ENCODE assay signal across 29 mouse cellular contexts in genomic region chr17:66764435-66764834, GRCm38 (mm10).
"Had no signal": no experiment of that assay in that cellular context is flagged by ENCODE, and none has a peak within 500 bp of the region (broad histone marks: within the 10 kb centered on the region; RNA-seq: fewer than 3 reads in every experiment).

No protein-coding gene starts in this region.

- H3K4me2 ChIP-seq: heart, embryonic 12.5 days; hindbrain, embryonic 12.5 days; hindbrain, embryonic 14.5 days; intestine, embryonic 15.5 days; limb, embryonic 12.5 days; liver, embryonic 11.5 days; liver, embryonic 13.5 days; liver, embryonic 15.5 days had no signal

- H3K4me3 ChIP-seq: gastrocnemius, adult 2 months; heart, adult 2 months; heart, embryonic 10.5 days; heart, embryonic 12.5 days; hindbrain, embryonic 10.5 days; hindbrain, embryonic 12.5 days; intestine, embryonic 15.5 days; layer of hippocampus, adult 2 months; left cerebral cortex, adult 2 months; limb, embryonic 10.5 days; limb, embryonic 12.5 days; liver, embryonic 13.5 days; liver, embryonic 15.5 days had no signal

- H3K27me3 ChIP-seq: heart, embryonic 12.5 days; hindbrain, embryonic 12.5 days; intestine, embryonic 15.5 days; liver, embryonic 13.5 days; liver, embryonic 15.5 days had no signal

- H3K9ac ChIP-seq: heart, embryonic 12.5 days; hindbrain, embryonic 12.5 days; hindbrain, embryonic 14.5 days; intestine, embryonic 15.5 days; limb, embryonic 12.5 days; liver, embryonic 13.5 days; liver, embryonic 15.5 days; liver, postnatal 0 days had no signal

- ATAC-seq: hindbrain, embryonic 16.5 days; inflammation-experienced regulatory T-cells, adult 6 months; intestine, embryonic 15.5 days; intestine, postnatal 0 days; liver, postnatal 0 days had no signal

- H3K4me1 ChIP-seq: heart, embryonic 10.5 days; liver, embryonic 13.5 days; liver, embryonic 15.5 days had no signal

- H3K36me3 ChIP-seq: hindbrain, embryonic 10.5 days; hindbrain, embryonic 12.5 days; intestine, embryonic 15.5 days; limb, embryonic 10.5 days; liver, embryonic 13.5 days; liver, embryonic 15.5 days had no signal

- DNase-seq: gastrocnemius, adult 2 months; gastrocnemius, postnatal 10 days; gastrocnemius, postnatal 25 days; heart, adult 2 months; heart, postnatal 10 days; heart, postnatal 4 days; kidney, adult 18-20 months; kidney, adult 8-10 months; kidney, postnatal 10 days; kidney, postnatal 25 days; kidney, postnatal 4 days; liver; liver, embryonic 13.5 days; liver, postnatal 0 days had no signal

- H3K27ac ChIP-seq: gastrocnemius, adult 2 months; heart, adult 2 months; heart, embryonic 10.5 days; hindbrain, embryonic 10.5 days; hindbrain, embryonic 12.5 days; hindbrain, embryonic 14.5 days; intestine, embryonic 15.5 days; layer of hippocampus, adult 2 months; left cerebral cortex, adult 2 months; limb, embryonic 10.5 days; limb, embryonic 12.5 days; liver, embryonic 13.5 days; liver, embryonic 15.5 days had no signal

- H3K9me3 ChIP-seq: heart, embryonic 10.5 days; heart, embryonic 12.5 days; hindbrain, embryonic 10.5 days; hindbrain, embryonic 12.5 days; intestine, embryonic 15.5 days; limb, embryonic 10.5 days; liver, embryonic 13.5 days; liver, embryonic 15.5 days had no signal
